Mouse (Mus musculus) intestine, postnatal 0 days (tissue): ENCODE measurements at regions not wholly inside any gene's neighbourhood (a gene's known extent, or its start where the extent isn't known, plus 50 kb on each side); places are given as distances from the start of the nearest gene placed in this dataset.

Experiments
- ATAC-seq: fragments of 200-750 bp; cut with Nextera tagmentation; 2 replicates; pipeline ENCODE4 v1.8.0; 2017; ENCODE audit warnings: mild to moderate bottlenecking, moderate TSS enrichment, moderate library complexity
- H3K27ac ChIP-seq: fragments of 300-500 bp; sonication (generic); 2 replicates; pipeline ENCODE4 v1.5.1; 2014; ENCODE audit warnings: mild to moderate bottlenecking, low read depth, low read length, moderate library complexity
- H3K27me3 ChIP-seq: fragments of 300-500 bp; sonication (generic); replicated peaks from 2 replicates; pipeline ENCODE4 v1.6.1; 2014; ENCODE audit warnings: low read length, mixed read lengths; ENCODE audit not compliant: control insufficient read depth, insufficient read depth
- H3K36me3 ChIP-seq: fragments of 300-500 bp; sonication (generic); 2 replicates; pipeline ENCODE4 v1.6.1; 2014; ENCODE audit warnings: mild to moderate bottlenecking, moderate library complexity; ENCODE audit not compliant: control insufficient read depth, insufficient read depth
- H3K4me1 ChIP-seq: fragments of 300-500 bp; sonication (generic); replicated peaks from 2 replicates; pipeline ENCODE4 v1.6.1; 2014; ENCODE audit warnings: antibody characterized with exemption, low read length, mixed read lengths; ENCODE audit not compliant: control insufficient read depth, insufficient read depth
- H3K4me2 ChIP-seq: fragments of 300-500 bp; sonication (generic); replicated peaks from 2 replicates; pipeline ENCODE4 v1.6.1; 2014; ENCODE audit warnings: low read depth, mild to moderate bottlenecking, moderate library complexity
- H3K4me3 ChIP-seq: fragments of 300-500 bp; sonication (generic); 2 replicates; pipeline ENCODE4 v1.5.1; 2014; ENCODE audit warnings: low read depth, low read length
- H3K9ac ChIP-seq: fragments of 300-500 bp; sonication (generic); 2 replicates; pipeline ENCODE4 v1.6.1; 2014; ENCODE audit warnings: mild to moderate bottlenecking, low read depth, low read length
- H3K9me3 ChIP-seq: fragments of 300-500 bp; sonication (generic); 2 replicates; pipeline ENCODE4 v1.6.1; 2016; ENCODE audit warnings: mixed run types; ENCODE audit not compliant: control insufficient read depth
- CTCF ChIP-seq: sonication (generic); IDR thresholded peaks from 2 replicates; pipeline ENCODE4 v1.5.1; 2016; ENCODE audit warnings: low read depth, mild to moderate bottlenecking, control low read depth, antibody characterized with exemption, moderate library complexity
- WGBS: fragments of 180-500 bp; shearing (Covaris S2); extraction: QIAGEN DNeasy Blood & Tissue Kit; methylation state at CpG from one replicate; pipeline ENCODE4 v1.1.7; 2014; 5-methylcytosine and 5-hydroxymethylcytosine counted together

DNA sequence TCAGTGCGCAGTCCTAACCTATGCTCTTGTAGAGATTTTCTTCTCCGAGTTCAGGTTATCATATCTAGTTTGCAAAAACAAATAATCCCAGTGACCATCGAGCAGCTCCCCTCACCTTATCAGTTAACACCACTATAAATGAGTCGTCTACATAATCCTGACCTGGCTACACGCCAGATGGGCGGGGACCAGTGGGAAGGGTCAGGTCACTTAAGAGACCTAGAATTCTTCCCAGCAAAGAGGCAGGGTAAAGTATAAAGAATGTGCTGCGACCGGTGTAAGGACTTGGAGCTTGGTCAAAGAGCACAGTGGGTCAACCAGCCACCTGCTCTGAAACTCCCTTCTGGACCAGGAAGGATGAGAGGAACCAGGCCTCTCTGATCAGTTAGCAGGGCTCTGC lies 102.0 kb upstream of the 1700020N01Rik start:
- Histone ChIP-seq H3K9me3 (no peaks in the 10 kb centered on the region), H3K9ac (no peak overlapping the region), H3K27ac (no peak overlapping the region; the same call in 1 of the 2 replicates), H3K36me3 (no peaks in the 10 kb centered on the region), H3K27me3 (no peaks in the 10 kb centered on the region), H3K4me1 (no peaks in the 10 kb centered on the region; the same call in 1 of the 2 replicates), H3K4me2 (no peak overlapping the region), H3K4me3 (no peak overlapping the region)
- WGBS, result 33% methylated on average over 8 of the region's 8 CpGs
- ATAC-seq, result peak; percentile 87
- TF ChIP-seq CTCF, result no peak

DNA sequence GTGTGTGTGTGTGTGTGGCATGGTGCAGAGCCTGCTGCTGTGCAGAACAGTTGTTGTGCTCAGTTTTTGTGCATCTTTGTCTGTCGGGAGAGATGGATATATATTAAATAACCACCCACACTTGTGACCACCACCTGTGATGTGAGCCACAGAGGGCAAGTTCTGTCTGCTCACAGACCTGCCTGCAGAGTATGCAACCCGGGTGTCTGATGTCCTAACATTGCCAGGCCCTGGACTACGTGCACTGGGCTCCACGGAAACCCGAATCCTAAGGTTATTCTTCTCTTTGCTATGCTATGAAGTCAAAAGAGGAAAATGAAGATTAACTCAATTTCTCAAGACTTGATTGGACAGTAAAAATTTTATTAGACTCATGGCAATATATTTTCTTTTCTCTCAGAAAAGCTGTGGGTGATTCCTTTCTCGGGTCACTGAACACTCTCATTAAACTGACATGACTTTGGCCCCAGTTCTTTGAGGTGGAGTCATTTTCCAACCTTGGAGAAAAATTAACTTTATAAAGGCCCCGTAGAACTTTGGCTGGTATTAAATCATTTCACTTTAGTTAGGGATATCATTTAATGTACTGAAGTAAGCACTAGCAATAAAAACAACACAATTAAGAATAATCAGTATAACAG lies 100.6 kb upstream of the 1700020N01Rik start:
- WGBS, result 56% methylated on average over 7 of the region's 7 CpGs
- no peaks in the 10 kb centered on the region for H3K27me3 ChIP-seq
- no peaks in the 10 kb centered on the region for H3K36me3 ChIP-seq
- H3K4me3 ChIP-seq, result no peak overlapping the region
- no peak overlapping the region for H3K4me2 ChIP-seq
- H3K4me1 ChIP-seq, result no peaks in the 10 kb centered on the region; the same call in 1 of the 2 replicates
- H3K27ac ChIP-seq, result no peak overlapping the region
- ATAC-seq, result no peak
- H3K9me3 ChIP-seq, result no peaks in the 10 kb centered on the region
- no peak overlapping the region for H3K9ac ChIP-seq
- no peak for TF ChIP-seq CTCF

DNA sequence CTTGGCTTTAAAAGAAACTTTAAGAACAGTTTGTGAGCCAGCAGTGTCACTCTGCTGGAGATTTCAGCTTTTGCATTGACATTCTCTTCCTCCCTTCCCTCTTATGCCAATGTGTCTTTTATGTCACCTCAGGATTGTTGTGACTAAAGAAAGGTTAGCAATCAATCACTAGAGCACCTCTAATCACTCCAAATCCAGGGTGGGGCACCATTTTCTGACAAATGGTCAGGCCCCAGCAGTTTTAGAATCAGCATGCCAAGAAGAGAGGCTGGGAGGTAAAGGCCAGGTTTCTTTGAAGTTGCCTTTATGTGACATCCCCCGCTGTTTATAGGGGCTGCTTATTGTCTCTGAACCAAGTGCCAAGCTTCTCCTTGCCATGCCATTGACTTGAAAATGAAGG lies 98.4 kb upstream of the 1700020N01Rik start:
- no peak overlapping the region for H3K9ac ChIP-seq
- no peak overlapping the region for H3K4me3 ChIP-seq
- no peaks in the 10 kb centered on the region; the same call in 1 of the 2 replicates for H3K4me1 ChIP-seq
- TF ChIP-seq CTCF, result no peak
- H3K36me3 ChIP-seq, result no peaks in the 10 kb centered on the region
- no peak overlapping the region for H3K4me2 ChIP-seq
- no peak for ATAC-seq
- H3K27ac ChIP-seq, result no peak overlapping the region
- no peaks in the 10 kb centered on the region for H3K9me3 ChIP-seq
- H3K27me3 ChIP-seq, result no peaks in the 10 kb centered on the region
- WGBS, result 65% methylated on average over 1 of the region's 1 CpGs

GRCm38 (mm10) chr10:21497110-21497509 lies 95.8 kb upstream of the 1700020N01Rik start:
- Histone ChIP-seq H3K27ac (no peak overlapping the region), H3K36me3 (no peaks in the 10 kb centered on the region), H3K9ac (no peak overlapping the region), H3K4me1 (no peaks in the 10 kb centered on the region; the same call in 1 of the 2 replicates), H3K27me3 (no peaks in the 10 kb centered on the region), H3K4me2 (no peak overlapping the region), H3K9me3 (no peaks in the 10 kb centered on the region), H3K4me3 (no peak overlapping the region)
- ATAC-seq, result no peak
- 93% methylated on average over 3 of the region's 3 CpGs for WGBS
- no peak for TF ChIP-seq CTCF

DNA sequence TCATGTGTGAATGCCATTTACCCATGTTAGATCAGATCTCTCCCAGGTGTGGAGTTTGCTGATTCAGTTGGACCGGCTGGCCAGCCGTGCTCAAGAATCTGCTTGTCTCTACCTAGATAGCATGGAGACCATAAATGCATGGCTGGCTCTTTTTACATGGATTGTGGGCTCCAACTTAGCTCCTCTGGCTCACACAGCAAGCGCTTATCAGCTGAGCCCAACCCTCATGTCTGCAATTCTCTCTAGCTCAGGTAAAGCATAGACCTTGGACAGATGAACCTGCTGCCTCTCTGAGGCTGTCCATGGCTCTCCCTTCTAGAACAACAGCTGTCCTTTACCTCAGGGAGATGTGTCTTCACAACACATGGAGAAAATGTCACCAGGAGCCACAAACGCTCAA lies 94.8 kb upstream of the 1700020N01Rik start:
- H3K27me3 ChIP-seq, result no peaks in the 10 kb centered on the region
- H3K4me1 ChIP-seq, result no peaks in the 10 kb centered on the region
- H3K27ac ChIP-seq, result no peak overlapping the region
- no peaks in the 10 kb centered on the region for H3K9me3 ChIP-seq
- H3K36me3 ChIP-seq, result no peaks in the 10 kb centered on the region
- 55% methylated on average over 4 of the region's 4 CpGs for WGBS
- H3K4me2 ChIP-seq, result no peak overlapping the region
- peak; percentile 76 for ATAC-seq
- no peak overlapping the region for H3K4me3 ChIP-seq
- no peak overlapping the region for H3K9ac ChIP-seq
- TF ChIP-seq CTCF, result no peak

DNA sequence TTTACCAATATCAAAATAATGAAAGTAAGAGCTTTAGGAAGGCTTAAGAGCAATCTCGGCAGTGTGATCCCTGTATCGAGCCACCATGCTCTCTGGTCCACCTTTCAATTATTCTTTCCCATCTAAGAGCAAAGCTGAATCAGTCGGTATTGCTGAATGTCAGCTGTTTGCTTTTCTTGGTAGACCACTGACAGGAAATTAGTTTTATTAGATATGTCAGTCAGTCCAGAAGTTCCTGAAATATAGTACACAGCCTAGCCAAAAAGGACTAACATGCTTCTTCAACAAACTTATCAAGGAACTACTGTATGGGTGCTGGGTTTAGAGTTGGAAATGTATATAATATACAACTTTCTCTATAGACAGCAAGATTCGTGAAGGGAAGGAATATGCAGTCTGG lies 91.3 kb upstream of the 1700020N01Rik start:
- Histone ChIP-seq H3K4me1 (no peaks in the 10 kb centered on the region), H3K27me3 (no peaks in the 10 kb centered on the region), H3K4me2 (no peak overlapping the region), H3K4me3 (no peak overlapping the region), H3K9ac (no peak overlapping the region), H3K36me3 (no peaks in the 10 kb centered on the region), H3K27ac (no peak overlapping the region), H3K9me3 (no peaks in the 10 kb centered on the region)
- no peak for TF ChIP-seq CTCF
- WGBS, result 87% methylated on average over 4 of the region's 4 CpGs
- ATAC-seq, result no peak
